Mouse (Mus musculus) myocyte (in vitro differentiated cells): ENCODE data around the gene Il1f5. TPM values are rescaled to one million over a fixed set of nuclear protein-coding genes. Genes with fewer than 3 reads are reported as not detected.

Experiments used
- H3K27me3 ChIP-seq: one replicate; pipeline ENCODE4 v1.6.1; 2011; ENCODE audit not compliant: control insufficient read depth, insufficient read depth, insufficient read length
- H3K36me3 ChIP-seq: one replicate; pipeline ENCODE4 v1.6.1; 2011; ENCODE audit not compliant: control insufficient read depth, insufficient read depth
- H3K4me2 ChIP-seq: one replicate; pipeline ENCODE4 v1.6.1; 2011; ENCODE audit warnings: low read depth, control low read depth
- H3K4me3 ChIP-seq: one replicate; pipeline ENCODE4 v1.5.1; 2011; ENCODE audit warnings: mild to moderate bottlenecking, control low read depth, moderate library complexity
- H3K79me2 ChIP-seq: one replicate; pipeline ENCODE4 v1.6.1; 2011; ENCODE audit not compliant: control insufficient read depth, insufficient read depth
- H3ac ChIP-seq: one replicate; pipeline ENCODE4 v1.6.1; 2011; ENCODE audit not compliant: control insufficient read depth, insufficient read length
- CEBPB ChIP-seq: IDR thresholded peaks from 2 replicates; pipeline ENCODE4 v1.6.1; 2011; ENCODE audit warnings: mild to moderate bottlenecking, moderate library complexity; ENCODE audit not compliant: poor library complexity, insufficient read depth, severe bottlenecking
- E2F4 ChIP-seq: IDR thresholded peaks from one replicate; pipeline ENCODE4 v1.6.1; 2011; ENCODE audit warnings: mild to moderate bottlenecking, control low read depth, moderate library complexity; ENCODE audit not compliant: insufficient read depth
- MAX ChIP-seq: IDR thresholded peaks from one replicate; pipeline ENCODE4 v1.6.1; 2011; ENCODE audit warnings: low read depth, mild to moderate bottlenecking, control low read depth
- MYOD1 ChIP-seq, 3 experiments: IDR thresholded peaks; one replicate each; pipeline ENCODE4 v1.6.1; 2011; ENCODE audit warnings: control low read depth in 2 of 3, low read depth in 2 of 3, mild to moderate bottlenecking in 2 of 3, moderate library complexity in 1 of 3; ENCODE audit not compliant: insufficient read length in 2 of 3, control insufficient read depth in 1 of 3
- MYOG ChIP-seq, 3 experiments: IDR thresholded peaks; one replicate each; pipeline ENCODE4 v1.6.1; 2011; ENCODE audit warnings: control low read depth in 2 of 3, low read depth in 2 of 3, mild to moderate bottlenecking in 2 of 3; ENCODE audit not compliant: insufficient read length in 2 of 3, control insufficient read depth in 1 of 3, insufficient read depth in 1 of 3
- POLR2A ChIP-seq: IDR thresholded peaks from one replicate; pipeline ENCODE4 v1.6.1; 2011; ENCODE audit warnings: low read depth, mild to moderate bottlenecking, control low read depth, moderate library complexity; ENCODE audit not compliant: insufficient read length
- POLR2AphosphoS2 ChIP-seq: IDR thresholded peaks from one replicate; pipeline ENCODE4 v1.6.1; 2011; ENCODE audit warnings: low read depth, control low read depth; ENCODE audit not compliant: insufficient read length
- REST ChIP-seq: IDR thresholded peaks from one replicate; pipeline ENCODE4 v1.6.1; 2011; ENCODE audit warnings: mild to moderate bottlenecking, control low read depth, moderate library complexity; ENCODE audit not compliant: insufficient read depth, insufficient read length
- SRF ChIP-seq: IDR thresholded peaks from one replicate; pipeline ENCODE4 v1.6.1; 2011; ENCODE audit warnings: low read depth; ENCODE audit not compliant: control insufficient read depth, insufficient read length
- TCF12 ChIP-seq: IDR thresholded peaks from one replicate; pipeline ENCODE4 v1.6.1; 2011; ENCODE audit warnings: mild to moderate bottlenecking, control low read depth; ENCODE audit not compliant: poor library complexity, insufficient read depth, severe bottlenecking
- TCF3 ChIP-seq: IDR thresholded peaks from one replicate; pipeline ENCODE4 v1.6.1; 2011; ENCODE audit warnings: low read depth, control low read depth; ENCODE audit not compliant: insufficient read length
- USF1 ChIP-seq: IDR thresholded peaks from one replicate; pipeline ENCODE4 v1.6.1; 2011; ENCODE audit warnings: low read depth, mild to moderate bottlenecking, control low read depth, moderate library complexity
- polyA plus RNA-seq: library from polyadenylated mRNA; unstranded; fragments of >200 nt; fragmentation: generic; extraction: Trizol; gene quantifications from one replicate; pipeline ENCODE4 v1.2.1, GENCODE M21; 2012; ENCODE audit warnings: missing spikeins

Il1f5 gene
- polyA plus RNA-seq: not detected

GRCm38 (mm10) chr2:24276654-24277053 lies at the start of gene Il1f5:
TSS of gene Il1f5 (plus strand) at chr2:24276954.
- Histone ChIP-seq H3K79me2 (no peaks in the 10 kb centered on the region), H3K27me3 (no peaks in the 10 kb centered on the region), H3K4me3 (no peak within 1 kb of the TSS), H3ac (no peak within 1 kb of the TSS), H3K4me2 (no peak within 1 kb of the TSS), H3K36me3 (no peaks in the 10 kb centered on the region)
- TF ChIP-seq MYOD1 (IDR thresholded peaks at IDR 0.05; ENCODE audit: control insufficient read depth in 1 of 3, insufficient read length in 2 of 3, low read depth in 2 of 3) (no peak), POLR2A (no peak), E2F4 (no peak), USF1 (no peak), TCF3 (no peak), REST (no peak), CEBPB (no peak), MYOG (IDR thresholded peaks at IDR 0.05; ENCODE audit: control insufficient read depth in 1 of 3, insufficient read depth in 1 of 3, insufficient read length in 2 of 3, low read depth in 2 of 3) (no peak), MAX (no peak), SRF (no peak), POLR2AphosphoS2 (no peak)

GRCm38 (mm10) chr2:24227191-24227590 lies 49.6 kb upstream of the Il1f5 start:
- H3K79me2 ChIP-seq: no peaks in the 10 kb centered on the region
- TF ChIP-seq TCF12 (no peak), CEBPB (no peak), REST (no peak), MAX (no peak), POLR2A (no peak), MYOD1 (IDR thresholded peaks at IDR 0.05; ENCODE audit: control insufficient read depth in 1 of 3, insufficient read length in 2 of 3, low read depth in 2 of 3) (no peak), SRF (no peak), POLR2AphosphoS2 (no peak)
- no peak overlapping the region for H3K4me3 ChIP-seq
- no peak overlapping the region for H3K4me2 ChIP-seq
- H3K27me3 ChIP-seq: no peaks in the 10 kb centered on the region
- no peak overlapping the region for H3ac ChIP-seq
- no peaks in the 10 kb centered on the region for H3K36me3 ChIP-seq

- no peak overlapping the region for H3ac ChIP-seq
- H3K79me2 ChIP-seq: no peaks in the 10 kb centered on the region
- no peaks in the 10 kb centered on the region for H3K27me3 ChIP-seq
- no peaks in the 10 kb centered on the region for H3K36me3 ChIP-seq
- no peak overlapping the region for H3K4me3 ChIP-seq
- TF ChIP-seq MYOD1 (IDR thresholded peaks at IDR 0.05; ENCODE audit: control insufficient read depth in 1 of 3, insufficient read length in 2 of 3, low read depth in 2 of 3) (no peak), USF1 (no peak), REST (no peak), POLR2A (no peak), SRF (no peak), TCF3 (no peak), POLR2AphosphoS2 (no peak), MAX (no peak)
- no peak overlapping the region for H3K4me2 ChIP-seq
These were observed 9.3 kb upstream of the Il1f5 start for GRCm38 (mm10) chr2:24267503-24267902.

- no peak overlapping the region for H3K4me3 ChIP-seq
- TF ChIP-seq SRF (no peak), POLR2AphosphoS2 (no peak)
- H3ac ChIP-seq: no peak overlapping the region
- no peaks in the 10 kb centered on the region for H3K36me3 ChIP-seq
- H3K27me3 ChIP-seq: no peaks in the 10 kb centered on the region
- no peak overlapping the region for H3K4me2 ChIP-seq
- H3K79me2 ChIP-seq: no peaks in the 10 kb centered on the region
These were observed 3.1 kb upstream of the Il1f5 start for GRCm38 (mm10) chr2:24273619-24274018.

- no peaks in the 10 kb centered on the region for H3K79me2 ChIP-seq
- no peak overlapping the region for H3K4me3 ChIP-seq
- TF ChIP-seq MYOG (IDR thresholded peaks at IDR 0.05; ENCODE audit: control insufficient read depth in 1 of 3, insufficient read depth in 1 of 3, insufficient read length in 2 of 3, low read depth in 2 of 3) (no peak), CEBPB (no peak), REST (no peak), USF1 (no peak), SRF (no peak), MAX (no peak), MYOD1 (IDR thresholded peaks at IDR 0.05; ENCODE audit: control insufficient read depth in 1 of 3, insufficient read length in 2 of 3, low read depth in 2 of 3) (no peak), POLR2A (no peak), TCF3 (no peak)
- H3ac ChIP-seq: no peak overlapping the region
- H3K4me2 ChIP-seq: no peak overlapping the region
- H3K36me3 ChIP-seq: no peaks in the 10 kb centered on the region
- H3K27me3 ChIP-seq: no peaks in the 10 kb centered on the region
These were observed 1.6 kb upstream of the Il1f5 start for GRCm38 (mm10) chr2:24275146-24275545.
